Mouse (Mus musculus): Measurements from ENCODE around the gene Crisp2.

The Crisp2 gene

GRCm38 (mm10) chr17:40716273-40716672 is 90.5 kb downstream of the Crisp2 start:
- no peak for DNase-seq (ENCODE audit: low spot score in 2 of 2)

Data from spleen, postnatal 4 days (tissue).